Mouse (Mus musculus) brain, adult 2 months (tissue): ENCODE measurements around the gene Ntng1.

Source experiments
- DNase-seq: peaks from one replicate; pipeline ENCODE4 v3.0.0; 2011; ENCODE audit warnings: low read depth, low spot score

Gene Ntng1

GRCm38 (mm10) chr3:110055433-110055832 lies 88.4 kb downstream of the Ntng1 start:
- no peak for DNase-seq

GRCm38 (mm10) chr3:110054125-110054524 lies 89.7 kb downstream of the Ntng1 start:
- no peak for DNase-seq

- no peak for DNase-seq
These were observed 95.7 kb downstream of the Ntng1 start for GRCm38 (mm10) chr3:110048152-110048551.

DNA sequence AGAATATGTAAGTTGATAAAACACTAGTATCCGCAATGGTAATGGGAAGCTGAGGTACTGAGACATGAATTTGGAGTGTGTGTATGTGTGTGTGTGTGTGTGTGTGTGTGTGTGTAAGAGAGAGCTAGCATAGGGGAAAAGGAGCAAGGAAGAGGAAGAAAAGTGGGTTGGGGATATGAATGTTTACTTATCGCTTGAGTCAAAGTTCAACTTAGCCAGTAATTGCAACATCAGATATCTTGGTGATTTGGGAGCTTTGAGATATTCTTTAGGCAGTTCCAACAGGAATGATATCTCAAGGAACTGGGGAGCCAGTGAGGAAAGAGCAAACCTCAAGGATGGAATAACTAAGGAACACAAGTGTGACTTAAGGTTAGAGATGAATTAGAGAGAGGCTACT lies 97.1 kb downstream of the Ntng1 start:
- DNase-seq: no peak

DNA sequence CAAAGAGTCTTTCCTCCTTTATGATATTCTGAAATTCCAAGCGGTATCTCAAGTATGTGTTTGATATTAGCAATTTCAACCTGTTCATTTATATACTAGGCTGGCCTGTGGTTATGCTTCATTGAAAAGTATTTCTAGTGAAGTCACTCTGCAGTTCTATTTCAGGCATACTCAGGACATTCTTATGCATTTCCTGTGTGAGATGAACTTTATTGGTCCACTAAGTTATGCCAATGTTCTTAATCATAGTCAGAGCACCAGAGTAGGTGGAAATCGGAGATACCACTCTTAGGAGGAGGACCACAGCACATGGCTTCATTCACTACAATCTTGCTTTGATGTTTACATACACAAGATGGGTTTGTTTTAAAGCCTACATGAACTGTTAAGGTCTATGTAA lies 99.6 kb downstream of the Ntng1 start:
- no peak for DNase-seq

GRCm38 (mm10) chr3:110043641-110044187 lies 100.1 kb downstream of the Ntng1 start:
- no peak for DNase-seq

DNA sequence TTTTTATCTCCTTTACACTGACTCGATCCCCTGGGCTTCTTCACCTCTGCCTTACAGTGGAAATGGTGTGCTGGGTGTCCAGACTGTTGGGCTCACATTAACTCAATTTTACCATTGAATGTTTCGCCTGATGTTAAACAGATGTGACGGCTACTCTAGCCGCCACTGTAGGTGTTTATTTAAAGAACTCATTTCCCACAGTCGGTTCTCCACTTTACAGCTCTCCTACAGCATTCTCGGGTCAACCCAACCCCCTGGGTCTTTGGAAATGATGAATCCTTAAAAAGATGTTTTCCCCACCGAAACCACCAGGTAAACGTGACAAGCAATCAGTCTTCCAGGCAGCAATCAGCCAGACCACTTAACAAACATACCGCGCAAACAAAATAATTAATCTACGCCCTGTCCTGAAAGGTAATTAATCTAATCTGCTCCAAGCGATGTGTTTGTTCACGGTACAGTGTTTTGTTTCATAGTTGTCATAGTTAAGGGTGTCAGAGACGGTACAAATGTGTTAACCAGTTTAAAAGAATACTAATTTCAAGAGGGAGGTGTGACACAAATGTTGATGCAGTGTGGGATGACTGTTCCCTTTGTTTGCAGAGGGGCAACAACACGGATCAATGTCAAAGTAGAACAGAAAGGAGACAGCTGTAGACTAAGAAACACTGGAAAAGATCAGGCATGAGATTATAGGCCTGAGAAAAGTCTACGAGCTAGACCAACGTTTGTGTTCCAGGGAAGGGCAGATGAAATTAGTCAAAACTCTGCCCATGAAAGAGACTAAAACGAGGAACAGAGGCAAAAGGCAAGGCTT lies 120.8 kb downstream of the Ntng1 start:
- no peak for DNase-seq

- DNase-seq: peak; percentile 8
These were observed 132.8 kb downstream of the Ntng1 start for GRCm38 (mm10) chr3:110010870-110011626.

GRCm38 (mm10) chr3:110010441-110010840 lies 133.4 kb downstream of the Ntng1 start:
- DNase-seq: peak; percentile 44

- no peak for DNase-seq
These were observed 143.5 kb downstream of the Ntng1 start for GRCm38 (mm10) chr3:110000349-110000748.

GRCm38 (mm10) chr3:109995663-109996024 lies 148.2 kb downstream of the Ntng1 start:
- no peak for DNase-seq

DNA sequence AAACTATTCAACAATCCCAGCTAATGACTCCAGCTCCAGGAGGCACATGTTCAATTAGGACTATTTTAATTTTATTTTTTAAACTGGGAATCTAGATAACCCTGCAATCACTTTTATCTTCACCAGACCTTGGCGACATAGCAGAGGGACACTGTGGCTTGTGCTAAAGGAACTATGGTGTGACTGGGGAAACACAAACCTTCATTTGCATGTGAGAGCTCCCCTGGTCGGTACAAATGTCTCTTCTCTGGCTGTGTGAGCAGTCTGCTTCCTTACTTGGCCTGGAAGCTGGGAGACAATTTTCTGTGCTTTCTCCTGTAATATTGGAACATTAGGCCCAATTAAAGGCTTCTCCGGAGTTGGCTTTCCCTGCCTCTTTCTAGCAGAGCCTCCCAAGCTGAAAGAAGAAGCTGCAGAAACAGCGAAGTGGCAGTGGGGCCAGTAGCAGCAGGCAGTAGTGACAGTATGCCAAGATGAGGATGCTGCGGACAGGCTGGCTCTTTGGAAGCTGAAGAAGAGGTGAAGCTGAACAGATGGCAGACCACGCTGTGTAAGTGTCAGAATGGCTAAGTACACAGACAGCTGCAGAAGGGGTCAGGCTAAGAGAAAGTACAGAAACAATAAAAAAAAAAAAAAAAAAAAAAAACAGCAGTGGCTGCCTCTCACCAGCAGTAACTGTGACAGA lies 148.7 kb downstream of the Ntng1 start:
- DNase-seq: peak; percentile 93

GRCm38 (mm10) chr3:109984086-109984485 lies 159.7 kb downstream of the Ntng1 start:
- peak; percentile 72 for DNase-seq

GRCm38 (mm10) chr3:109977614-109978013 lies 166.2 kb downstream of the Ntng1 start:
- no peak for DNase-seq

GRCm38 (mm10) chr3:109975106-109975505 lies 168.7 kb downstream of the Ntng1 start:
- no peak for DNase-seq

DNA sequence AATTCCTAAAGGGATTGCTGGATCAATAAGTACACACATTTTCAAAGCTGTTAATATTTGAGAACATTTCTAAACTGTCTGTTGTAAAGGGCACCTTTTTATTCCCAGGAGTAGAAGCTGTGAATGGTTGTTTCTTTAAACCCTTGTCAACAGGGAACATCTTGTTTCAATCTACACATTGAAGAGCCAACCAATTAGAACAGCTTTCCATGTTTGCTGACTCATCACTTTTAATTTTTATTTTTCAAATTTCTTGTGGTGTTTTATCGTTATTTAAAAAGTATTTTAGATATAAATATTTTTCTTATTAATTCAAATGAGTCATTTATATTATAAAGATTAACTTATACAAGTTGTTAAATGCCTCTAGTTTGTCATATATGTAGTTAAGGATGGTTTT lies 172.3 kb downstream of the Ntng1 start:
- no peak for DNase-seq

- peak; percentile 65 for DNase-seq
These were observed 173.6 kb downstream of the Ntng1 start for GRCm38 (mm10) chr3:109970181-109970580.

- DNase-seq: no peak
These were observed 181.2 kb downstream of the Ntng1 start for GRCm38 (mm10) chr3:109962631-109963030.

GRCm38 (mm10) chr3:109942960-109943359 lies 200.9 kb downstream of the Ntng1 start:
- DNase-seq: no peak

GRCm38 (mm10) chr3:109937634-109938033 lies 206.2 kb downstream of the Ntng1 start:
- DNase-seq: peak; percentile 65

DNA sequence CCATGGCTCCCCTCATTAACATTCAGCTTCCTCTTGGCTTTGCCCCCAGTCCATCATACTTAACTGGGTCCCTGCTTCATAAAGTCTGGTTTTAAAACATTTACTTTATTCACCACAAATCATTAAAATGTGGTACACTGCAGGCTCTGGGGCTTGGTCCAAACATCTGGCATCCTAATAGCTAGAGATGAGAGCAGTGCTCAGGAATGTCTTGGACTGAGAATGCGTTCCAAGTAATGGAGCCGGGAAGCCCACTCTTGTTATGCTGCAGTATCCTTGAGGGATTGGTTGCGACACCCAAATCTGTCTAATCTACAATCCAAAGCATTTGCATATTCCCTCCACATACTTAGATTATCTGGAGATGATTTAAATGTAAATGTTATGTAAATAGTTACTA lies 207.5 kb downstream of the Ntng1 start:
- DNase-seq: no peak

GRCm38 (mm10) chr3:109932261-109932660 lies 211.6 kb downstream of the Ntng1 start:
- DNase-seq: peak; percentile 99
